Mouse (Mus musculus) spleen, adult 12 weeks (tissue): ENCODE measurements around the gene Mtmr12.
"Not testable (repeated sequence)": the region's sequence is repeated elsewhere in the genome, so short reads cannot be mapped to it uniquely, and the experiment has no call there.

Experiments
- DNase-seq: peaks from one replicate; pipeline ENCODE4 v3.0.0; 2022; ENCODE audit warnings: low spot score

Gene Mtmr12

DNA sequence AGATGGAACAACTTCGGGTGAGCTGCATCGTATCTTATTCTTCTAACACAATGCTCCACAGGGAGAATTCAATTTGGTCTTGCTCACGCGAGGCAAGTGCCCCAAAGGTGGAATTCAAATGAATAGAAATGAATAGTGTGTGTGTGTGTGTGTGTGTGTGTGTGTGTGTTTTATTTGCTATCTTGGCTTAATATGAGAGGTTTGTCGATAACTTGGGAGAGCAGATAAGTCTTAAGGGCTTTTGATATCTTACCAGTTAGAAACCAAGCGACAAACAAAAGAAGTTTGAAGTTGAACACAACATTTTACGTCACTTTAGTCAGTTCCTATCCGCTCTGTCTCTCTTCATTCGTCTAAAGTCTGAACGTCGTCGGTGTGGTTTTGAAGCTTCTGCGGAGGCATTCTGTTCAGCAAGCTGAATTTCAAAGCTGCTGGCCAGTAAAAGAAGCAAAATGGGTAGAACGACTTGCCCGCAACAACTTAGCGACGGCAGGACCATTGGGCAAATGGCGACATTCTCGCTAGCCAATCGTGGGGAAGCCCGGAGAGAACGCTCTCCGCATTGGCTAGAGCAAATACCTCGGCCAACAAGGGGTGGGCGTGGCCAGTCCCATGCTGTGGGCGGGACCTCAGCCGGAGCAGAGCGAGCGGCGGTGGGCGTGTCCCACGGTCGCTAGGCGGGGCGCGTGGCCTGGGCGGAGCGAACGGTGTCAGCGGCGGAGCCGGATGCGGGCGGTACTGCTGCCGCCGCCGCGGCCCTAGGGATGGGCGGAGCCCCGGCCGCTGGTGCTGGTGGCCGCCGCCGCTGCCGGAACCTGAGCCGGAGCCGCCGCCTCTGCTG, at the start of gene Mtmr12:
Gene Mtmr12 (plus strand): TSS at position 710 of the 841 bp plus-strand sequence.
- DNase-seq: peak; percentile 100

DNA sequence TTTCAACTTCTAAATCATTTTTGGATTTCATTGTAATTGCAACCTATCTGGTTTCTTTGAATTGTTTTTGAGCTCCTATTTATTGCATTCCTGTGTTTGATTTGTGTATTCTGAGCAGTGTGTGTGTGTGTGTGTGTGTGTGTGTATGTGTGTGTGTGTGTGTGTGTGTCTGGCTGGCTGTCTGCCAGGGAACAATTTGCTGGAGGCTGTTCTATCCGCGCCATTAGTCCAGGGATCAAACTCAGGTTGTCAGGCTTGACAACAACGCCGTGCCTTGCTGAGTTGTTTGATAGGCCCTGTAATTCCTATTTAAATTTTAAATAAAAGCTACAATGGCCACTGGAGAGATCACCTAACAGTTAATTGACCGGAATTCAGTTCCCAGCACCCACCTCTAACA, 26.7 kb upstream of the Mtmr12 start:
- DNase-seq: no peak

GRCm38 (mm10) chr15:12181181-12181805, 23.5 kb upstream of the Mtmr12 start:
- not testable (repeated sequence) for DNase-seq

- DNase-seq: no peak
These were observed 10.7 kb upstream of the Mtmr12 start for GRCm38 (mm10) chr15:12193880-12194816.

- no peak for DNase-seq
These were observed 9.8 kb upstream of the Mtmr12 start for GRCm38 (mm10) chr15:12194817-12195735.

DNA sequence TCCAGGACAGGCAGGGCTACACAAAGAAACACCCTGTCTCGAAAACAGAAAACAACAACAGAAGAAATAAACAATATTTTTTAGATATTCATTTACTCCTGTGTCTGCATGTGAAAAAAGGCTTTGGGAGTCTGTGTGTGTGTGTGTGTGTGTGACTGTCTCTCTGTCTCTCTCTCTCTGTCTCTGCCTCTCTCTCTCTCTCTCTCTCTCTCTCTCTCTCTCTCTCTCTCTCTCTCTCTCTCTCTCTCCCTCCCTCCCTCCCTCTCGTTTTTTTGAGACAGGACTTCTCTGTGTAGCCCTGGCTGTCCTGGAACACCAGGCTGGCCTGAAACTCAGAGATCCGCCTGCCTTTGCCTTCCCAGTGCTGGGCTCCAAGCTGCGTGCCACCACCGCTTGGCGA, 8.9 kb upstream of the Mtmr12 start:
- DNase-seq: no peak

DNA sequence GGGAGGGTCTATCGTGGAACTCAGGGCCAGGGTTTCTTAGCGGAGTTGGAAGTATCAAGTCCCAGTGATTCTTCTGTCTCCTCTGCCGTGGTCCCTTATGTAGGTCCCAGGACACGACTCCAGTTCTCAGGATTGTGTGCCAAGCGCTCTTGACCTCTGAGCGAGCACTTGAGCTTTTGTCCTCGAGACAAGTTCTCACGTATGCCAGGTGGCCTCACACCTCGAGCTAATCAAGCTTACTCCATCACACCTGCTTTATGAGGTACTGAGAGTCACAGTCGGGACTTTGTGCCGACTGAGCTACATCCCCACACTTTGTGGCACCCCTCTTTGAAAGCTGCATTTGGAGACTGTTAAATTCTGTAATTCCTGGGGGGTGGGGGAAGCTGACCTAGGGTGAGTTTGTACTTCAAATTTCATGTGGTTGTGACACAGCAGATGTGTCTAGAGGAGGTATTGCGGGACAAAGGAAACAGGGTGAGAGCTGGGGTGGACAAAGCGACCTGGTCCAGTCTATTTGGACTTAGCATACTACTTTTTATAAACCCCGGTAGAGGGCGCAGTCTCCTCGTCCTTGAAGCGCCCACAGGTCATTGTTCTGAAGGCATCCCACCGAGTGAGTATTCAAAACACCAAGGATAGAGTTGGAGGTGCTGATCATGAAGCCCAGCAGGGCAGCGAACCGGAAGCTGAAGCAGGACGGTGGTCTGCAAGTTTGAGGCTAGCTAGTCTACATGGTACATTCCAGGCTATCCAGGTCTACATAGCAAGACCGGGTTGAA, 8.2 kb upstream of the Mtmr12 start:
- peak; percentile 27 for DNase-seq

DNA sequence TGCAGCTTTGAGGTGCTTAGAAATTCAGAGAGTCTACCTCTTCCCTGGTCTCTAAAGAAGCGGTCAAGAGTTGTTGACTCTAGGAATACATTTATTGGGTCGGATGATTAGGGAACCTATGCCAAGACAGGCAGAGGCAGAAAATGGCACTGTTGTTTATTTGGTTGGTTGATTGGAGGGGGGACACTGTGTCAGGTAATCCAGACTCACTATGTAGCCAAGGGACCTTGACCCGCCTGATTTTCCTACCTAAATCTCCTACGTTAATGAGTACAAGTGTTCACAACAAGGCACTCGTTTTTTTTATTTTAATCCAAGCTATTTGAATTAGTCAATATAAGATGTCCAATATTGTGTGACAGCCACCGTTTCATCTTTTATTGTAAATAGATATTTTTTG, 7.5 kb upstream of the Mtmr12 start:
- DNase-seq: no peak

GRCm38 (mm10) chr15:12200021-12200420, 4.8 kb upstream of the Mtmr12 start:
- no peak for DNase-seq

GRCm38 (mm10) chr15:12201856-12202255, 3.0 kb upstream of the Mtmr12 start:
- no peak for DNase-seq

DNA sequence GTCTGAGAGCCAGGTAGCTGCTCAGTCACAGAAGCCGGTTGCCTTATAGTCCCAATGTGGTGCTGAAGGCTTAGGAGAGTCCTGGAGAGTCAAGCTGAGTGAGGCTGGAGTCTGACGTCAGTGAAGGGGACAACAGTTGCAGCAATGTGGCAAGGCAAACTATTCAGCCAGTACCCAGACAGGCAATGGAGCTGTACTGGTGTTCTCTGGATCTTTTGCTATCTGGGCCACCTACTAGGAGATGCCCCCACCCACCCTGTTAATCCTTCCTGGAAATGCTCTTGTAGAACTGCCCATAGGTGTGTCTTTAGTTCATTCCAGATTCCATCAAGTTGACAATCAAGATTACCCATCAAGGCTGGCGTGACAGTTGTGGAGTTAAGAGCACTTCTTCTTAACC, 2.4 kb upstream of the Mtmr12 start:
- DNase-seq: no peak

- DNase-seq: not testable (repeated sequence)
These were observed 1.8 kb upstream of the Mtmr12 start for GRCm38 (mm10) chr15:12203008-12203407.

DNA sequence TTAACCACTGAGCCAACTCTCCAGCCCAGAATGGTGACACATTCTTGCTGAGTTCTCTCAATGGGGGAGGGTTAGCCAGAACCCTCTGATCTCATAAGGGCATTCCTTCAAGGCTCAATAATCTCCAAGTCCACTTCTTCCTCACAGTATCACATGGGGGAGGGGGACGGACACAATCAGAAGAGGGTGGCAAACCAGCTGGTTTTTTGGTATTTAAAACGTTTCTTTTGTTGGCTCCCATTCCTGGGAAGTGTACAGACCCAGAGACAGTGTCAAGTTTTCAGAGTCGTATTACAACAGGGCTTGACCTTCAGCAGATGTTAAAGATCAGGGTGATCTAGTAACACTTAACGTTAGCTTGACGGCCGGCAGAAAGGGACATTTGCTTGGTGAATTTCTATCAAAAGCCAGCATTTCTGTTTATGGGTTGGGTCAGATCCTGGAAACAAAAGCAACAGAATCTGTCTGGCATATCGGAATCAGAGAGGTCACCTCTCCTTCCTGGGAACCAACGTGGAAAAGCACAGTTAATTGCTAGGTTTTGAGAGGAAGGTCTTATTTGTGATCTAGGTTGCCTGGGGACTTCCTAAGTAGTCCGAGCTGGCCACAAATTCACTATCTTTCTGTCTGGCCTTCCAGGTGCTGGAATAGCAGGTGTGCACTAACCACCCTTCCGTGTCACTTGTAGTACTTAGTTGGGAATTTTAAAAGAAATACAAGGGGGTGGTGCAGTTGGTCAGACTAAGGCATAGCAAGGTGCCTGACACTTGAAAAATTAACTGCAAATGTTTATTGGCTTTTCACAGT, 1.1 kb upstream of the Mtmr12 start:
- DNase-seq: no peak

GRCm38 (mm10) chr15:12205160-12205901, 503 bp downstream of the Mtmr12 start:
- no peak for DNase-seq

- DNase-seq: no peak
These were observed 1.2 kb downstream of the Mtmr12 start for GRCm38 (mm10) chr15:12205902-12206645.

DNA sequence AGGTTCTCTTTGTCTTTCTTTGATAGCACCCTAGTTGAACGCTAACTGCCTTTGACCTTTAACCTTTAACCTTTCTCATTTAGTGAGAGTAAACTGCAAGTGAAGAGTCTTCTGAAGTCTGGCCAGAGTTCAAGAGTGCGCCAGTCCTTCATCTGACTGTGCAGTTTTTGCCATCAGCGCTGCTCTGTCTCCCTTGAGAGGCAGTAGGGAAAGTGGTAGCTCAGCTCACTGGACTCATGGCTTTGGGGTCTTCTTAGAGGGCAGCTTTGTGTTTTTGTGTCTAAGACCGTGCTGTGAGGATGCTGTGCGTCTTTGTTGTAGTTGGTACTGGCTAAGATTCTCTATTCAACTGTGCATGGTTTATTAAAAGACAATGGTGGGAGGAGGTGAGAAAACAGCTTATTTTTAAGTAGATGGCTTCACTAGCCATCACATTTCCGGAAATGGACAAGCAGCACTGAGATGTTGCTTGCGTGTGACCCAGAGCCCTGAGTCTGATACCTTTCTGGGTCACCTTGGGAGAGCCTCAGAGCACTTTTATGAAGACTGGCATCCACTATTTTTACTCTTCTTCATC, 1.9 kb downstream of the Mtmr12 start:
- DNase-seq: no peak

- no peak for DNase-seq
These were observed 2.8 kb downstream of the Mtmr12 start for GRCm38 (mm10) chr15:12207556-12208090.

GRCm38 (mm10) chr15:12211577-12211976, 6.7 kb downstream of the Mtmr12 start:
- DNase-seq: no peak
